ENCODE assay signal across 17 mouse cellular contexts in the genomic region with DNA sequence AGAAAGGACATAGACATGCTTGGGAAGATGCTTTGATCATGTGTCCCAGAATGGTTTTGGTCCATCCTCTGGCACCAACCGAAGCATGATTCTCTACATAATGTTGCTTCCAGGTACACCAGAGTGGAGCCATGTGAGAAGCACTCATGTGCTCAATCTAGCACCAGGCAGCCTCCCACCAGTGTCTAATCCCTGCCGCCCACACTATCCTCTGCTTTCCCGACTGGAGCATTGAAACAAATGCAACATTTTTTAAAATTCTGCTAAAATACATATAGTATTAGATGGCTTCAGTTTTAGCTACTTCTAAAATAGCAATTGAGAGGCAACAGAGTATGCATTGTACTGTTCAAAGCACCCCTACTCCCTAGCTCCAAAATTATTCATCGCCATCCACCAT.
A peak's percentile ranks its signal among the peaks of the same experiment; 100 is the strongest.
DNase-seq lines count a peak whose midpoint lies in the region; ATAC-seq lines count a peak whose summit lies in the region.
"Had no signal": no experiment of that assay in that cellular context is flagged by ENCODE, and none has a peak within 500 bp of the region (broad histone marks: within the 10 kb centered on the region; RNA-seq: fewer than 3 reads in every experiment).

No protein-coding gene starts in this region.

- ATAC-seq in frontal cortex, adult (ENCODE audit: low TSS enrichment), result peak; percentile 41
- ATAC-seq: activated CD4-positive, CD25-positive, alpha-beta regulatory T cell, adult 4 months; forebrain, embryonic 15.5 days had no signal

- no peak for DNase-seq in frontal cortex, postnatal 25 days (ENCODE audit: low spot score in 2 of 2)
- peak; percentile 47 for DNase-seq in layer of hippocampus, adult 9-11 months
- no peak for DNase-seq in layer of hippocampus, postnatal 25 days (ENCODE audit: extremely low spot score in 1 of 2, low spot score in 1 of 2)
- DNase-seq in right cerebral cortex, adult 18-20 months, result peak; percentile 63
- DNase-seq in right cerebral cortex, postnatal 14 days, result no peak
- peak; percentile 67 for DNase-seq in telencephalon, adult 2 months (ENCODE audit: low read depth, low spot score)
- DNase-seq in urinary bladder, postnatal 10 days (ENCODE audit: low spot score), result no peak
- DNase-seq: adrenal gland, adult 8-10 months; adrenal gland, postnatal 25 days; cerebellum, adult 18-20 months; cerebellum, adult 9-10 months; cerebellum, postnatal 14 days; gastrocnemius, adult 2 months; gastrocnemius, postnatal 25 days had no signal

Comparison
In these comparisons a context has a peak if more than half of its experiments do, and no peak if none do; other contexts are left out.
1. DNase-seq: peak in layer of hippocampus, adult 9-11 months (single experiment), right cerebral cortex, adult 18-20 months (single experiment) and telencephalon, adult 2 months (single experiment); none in frontal cortex, postnatal 25 days (0 of 2), layer of hippocampus, postnatal 25 days (0 of 2), right cerebral cortex, postnatal 14 days (single experiment) and urinary bladder, postnatal 10 days (single experiment).